Mouse (Mus musculus) embryonic facial prominence, embryonic 13.5 days (tissue): ENCODE data around the gene Ttll5. TPM values are rescaled to one million over a fixed set of nuclear protein-coding genes. Genes with fewer than 3 reads are reported as not detected.
A peak's percentile ranks its signal among the peaks of the same experiment; 100 is the strongest.

Experiments used
- ATAC-seq: fragments of 200-750 bp; cut with Nextera tagmentation; 2 replicates; pipeline ENCODE4 v1.8.0; 2017; ENCODE audit warnings: low read depth; ENCODE audit not compliant: insufficient number of reproducible peaks, insufficient read depth, low FRiP score, low TSS enrichment
- H3K27ac ChIP-seq: fragments of 300-500 bp; sonication (generic); 2 replicates; pipeline ENCODE4 v1.5.1; 2015; ENCODE audit warnings: moderate library complexity, mild to moderate bottlenecking, inconsistent platforms
- H3K27me3 ChIP-seq: fragments of 300-500 bp; sonication (generic); 2 replicates; pipeline ENCODE4 v1.6.1; 2015; ENCODE audit warnings: mild to moderate bottlenecking, inconsistent platforms
- H3K36me3 ChIP-seq: fragments of 300-500 bp; sonication (generic); 2 replicates; pipeline ENCODE4 v1.6.1; 2015; ENCODE audit warnings: mild to moderate bottlenecking, inconsistent platforms
- H3K4me1 ChIP-seq: fragments of 300-500 bp; sonication (generic); 2 replicates; pipeline ENCODE4 v1.6.1; 2015; ENCODE audit warnings: inconsistent platforms
- H3K4me2 ChIP-seq: fragments of 300-500 bp; sonication (generic); 2 replicates; pipeline ENCODE4 v1.6.1; 2015; ENCODE audit warnings: moderate library complexity, mild to moderate bottlenecking, inconsistent platforms
- H3K4me3 ChIP-seq: fragments of 300-500 bp; sonication (generic); 2 replicates; pipeline ENCODE4 v1.5.1; 2015; ENCODE audit warnings: mild to moderate bottlenecking, inconsistent platforms
- H3K9ac ChIP-seq: fragments of 300-500 bp; sonication (generic); 2 replicates; pipeline ENCODE4 v1.6.1; 2015; ENCODE audit warnings: mild to moderate bottlenecking, inconsistent platforms
- H3K9me3 ChIP-seq: fragments of 300-500 bp; sonication (generic); 2 replicates; pipeline ENCODE4 v1.6.1; 2016; ENCODE audit warnings: inconsistent platforms
- WGBS: fragments of 180-500 bp; shearing (Covaris S2); methylation state at CpG from one replicate; pipeline ENCODE4 v1.1.7; 2015; ENCODE audit warnings: mixed read lengths; 5-methylcytosine and 5-hydroxymethylcytosine counted together
- polyA plus RNA-seq: library from polyadenylated mRNA; unstranded; fragments of >200 nt; fragmentation: Nextera tagmentation; extraction: Ambion mirVana; gene quantifications from 2 replicates; pipeline ENCODE4 v1.2.1, GENCODE M21; 2015

The Ttll5 gene
- polyA plus RNA-seq, 1 experiment from 2014 or later, result 17.3 TPM

DNA sequence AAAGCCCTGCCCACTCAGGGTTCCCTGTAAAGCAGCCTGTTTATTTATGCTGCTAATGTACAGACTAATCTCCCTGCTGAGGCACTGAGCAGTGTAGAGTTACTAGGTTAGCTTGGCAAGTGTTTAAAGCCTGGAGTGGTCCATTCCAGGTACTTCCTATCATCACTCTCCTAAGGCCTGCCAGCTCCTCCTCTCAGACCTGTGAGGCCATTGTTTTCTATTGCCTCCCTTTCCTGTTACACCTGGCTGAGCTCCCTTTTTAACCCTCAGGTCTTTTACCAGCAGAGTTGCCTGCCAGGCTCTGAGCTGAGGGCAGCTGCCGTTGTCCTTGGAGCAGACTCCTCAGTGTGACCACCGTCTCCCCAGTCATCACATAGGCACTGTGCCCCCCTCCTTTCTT, 146.3 kb downstream of the Ttll5 start:
- Histone ChIP-seq H3K4me1 (peaks cover 39% of the 10 kb centered on the region), H3K4me2 (no peak overlapping the region), H3K9ac (no peak overlapping the region), H3K27me3 (no peaks in the 10 kb centered on the region), H3K36me3 (no peaks in the 10 kb centered on the region), H3K9me3 (no peaks in the 10 kb centered on the region), H3K27ac (no peak overlapping the region), H3K4me3 (no peak overlapping the region)
- 63% methylated on average over 2 of the region's 2 CpGs for WGBS
- ATAC-seq, result no peak

DNA sequence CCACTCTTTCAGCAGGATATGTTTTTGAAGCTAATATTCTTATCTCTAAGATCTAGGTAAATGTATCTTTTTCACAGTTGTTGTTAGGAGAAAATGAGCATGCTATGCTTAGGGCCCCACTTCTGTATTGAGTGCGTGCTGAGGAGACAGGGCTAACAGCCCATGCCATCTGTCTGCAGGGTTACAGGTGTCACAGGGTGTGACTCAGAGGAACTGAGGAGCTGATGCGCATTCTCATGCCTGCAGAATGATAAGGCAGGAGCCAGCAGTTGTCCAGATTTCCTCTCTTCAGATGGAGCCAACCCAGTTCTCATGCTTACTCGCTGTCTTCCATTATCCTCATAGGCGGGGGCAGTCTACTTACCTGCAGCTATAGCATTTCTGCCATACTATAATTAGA, 147.2 kb downstream of the Ttll5 start:
- no peak overlapping the region for H3K4me2 ChIP-seq
- no peak overlapping the region for H3K27ac ChIP-seq
- H3K27me3 ChIP-seq, result no peaks in the 10 kb centered on the region
- no peak for ATAC-seq
- no peak overlapping the region for H3K4me3 ChIP-seq
- 75% methylated on average over 4 of the region's 4 CpGs for whole genome bisulfite sequencing
- H3K9me3 ChIP-seq, result no peaks in the 10 kb centered on the region
- peaks cover 39% of the 10 kb centered on the region for H3K4me1 ChIP-seq
- H3K36me3 ChIP-seq, result no peaks in the 10 kb centered on the region
- H3K9ac ChIP-seq, result no peak overlapping the region

DNA sequence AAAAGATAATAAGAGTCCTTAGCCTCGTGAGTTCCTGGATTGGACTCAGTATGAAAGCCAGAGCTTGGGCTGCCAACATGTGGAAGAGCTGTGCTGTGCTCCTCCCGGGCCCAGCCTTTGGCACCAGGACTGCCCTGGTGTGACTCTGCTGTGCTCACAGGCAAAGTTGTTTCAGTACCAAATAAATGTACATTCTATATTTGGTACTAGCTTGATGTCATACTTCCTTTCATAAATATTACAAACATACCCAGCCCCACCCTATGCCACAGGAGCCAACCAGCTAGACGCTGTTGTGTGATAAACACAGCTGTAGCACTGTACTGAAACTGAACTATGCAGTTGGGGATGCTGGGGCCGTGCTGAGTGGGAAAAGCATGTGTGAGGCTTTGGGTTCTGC, 149.1 kb downstream of the Ttll5 start:
- Histone ChIP-seq H3K4me1 (peaks cover 50% of the 10 kb centered on the region), H3K4me3 (no peak overlapping the region), H3K4me2 (no peak overlapping the region), H3K9ac (no peak overlapping the region), H3K27ac (peak overlapping the region; percentile 62), H3K27me3 (no peaks in the 10 kb centered on the region), H3K36me3 (no peaks in the 10 kb centered on the region), H3K9me3 (no peaks in the 10 kb centered on the region)
- WGBS, result 40% methylated on average over 4 of the region's 4 CpGs
- peak; percentile 41; the same call in 1 of the 2 replicates for ATAC-seq

DNA sequence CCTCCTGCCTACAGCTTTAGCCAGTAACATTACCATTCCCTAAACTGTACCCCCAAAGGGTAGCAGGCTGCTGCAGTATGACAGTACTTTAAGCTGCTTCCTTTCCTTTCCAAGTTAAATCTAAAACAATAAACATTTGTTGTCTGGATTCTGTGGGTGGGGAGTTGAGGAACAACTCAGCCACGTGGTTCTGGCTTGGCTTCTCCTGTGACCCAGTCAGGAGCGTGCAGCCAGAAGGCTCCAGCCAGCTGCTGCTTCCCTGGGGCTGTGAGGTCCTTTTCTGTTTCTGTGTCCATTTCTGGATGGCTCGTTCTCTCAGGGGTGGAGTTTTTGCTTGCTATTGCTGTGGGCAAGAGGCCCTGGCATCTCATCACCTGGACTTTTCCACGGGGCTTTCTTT, 149.6 kb downstream of the Ttll5 start:
- H3K4me3 ChIP-seq, result no peak overlapping the region
- WGBS, result 36% methylated on average over 4 of the region's 4 CpGs
- H3K4me2 ChIP-seq, result no peak overlapping the region
- H3K4me1 ChIP-seq, result peaks cover 53% of the 10 kb centered on the region
- H3K27me3 ChIP-seq, result no peaks in the 10 kb centered on the region
- H3K9ac ChIP-seq, result no peak overlapping the region
- H3K36me3 ChIP-seq, result no peaks in the 10 kb centered on the region
- no peaks in the 10 kb centered on the region for H3K9me3 ChIP-seq
- peak overlapping the region; percentile 62 for H3K27ac ChIP-seq
- no peak for ATAC-seq

DNA sequence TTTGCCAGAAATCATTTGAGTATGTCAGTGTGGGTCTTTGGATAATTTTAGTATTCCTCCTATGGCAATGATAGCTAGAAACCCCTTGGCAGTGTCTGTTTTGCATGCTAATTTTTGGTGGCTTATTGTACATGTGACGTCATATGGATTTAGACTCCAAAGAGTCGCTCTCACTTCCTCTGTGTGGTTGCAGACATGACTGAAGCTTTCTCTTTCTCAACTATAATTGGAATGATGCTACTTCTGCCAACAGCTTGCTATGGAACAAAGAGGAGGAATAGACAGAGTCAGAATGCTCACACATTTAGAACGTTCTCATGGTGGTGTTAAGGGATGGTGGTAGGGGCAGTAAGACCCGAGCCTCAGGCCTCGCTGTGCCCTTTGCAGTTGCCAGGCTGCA, 155.5 kb downstream of the Ttll5 start:
- Histone ChIP-seq H3K27ac (no peak overlapping the region), H3K36me3 (no peaks in the 10 kb centered on the region), H3K4me3 (no peak overlapping the region), H3K4me1 (peaks cover 13% of the 10 kb centered on the region), H3K9ac (no peak overlapping the region), H3K9me3 (no peaks in the 10 kb centered on the region), H3K4me2 (no peak overlapping the region), H3K27me3 (no peaks in the 10 kb centered on the region)
- ATAC-seq, result no peak
- WGBS, result 83% methylated on average over 5 of the region's 5 CpGs

DNA sequence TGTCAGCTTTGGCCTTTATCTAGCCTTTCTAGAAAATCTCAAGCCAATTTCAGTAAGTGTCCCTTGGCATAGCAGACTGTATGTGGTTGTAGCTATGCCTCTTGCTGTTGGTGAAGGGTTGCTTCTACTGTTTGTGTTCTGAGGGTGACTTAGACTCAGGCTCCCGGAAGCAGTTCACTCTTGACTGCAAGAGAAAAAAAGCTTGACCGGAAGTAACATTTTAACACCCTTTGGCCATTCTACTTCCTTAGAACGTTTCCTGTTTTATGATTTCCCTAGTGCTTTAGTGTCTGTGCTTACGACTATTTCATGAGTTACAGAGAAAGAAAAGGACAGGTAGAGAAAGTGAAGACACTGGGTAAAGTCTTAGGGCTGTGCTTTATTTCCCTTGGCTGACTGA, 161.1 kb downstream of the Ttll5 start:
- Histone ChIP-seq H3K9me3 (no peaks in the 10 kb centered on the region), H3K36me3 (no peaks in the 10 kb centered on the region), H3K4me3 (no peak overlapping the region), H3K27me3 (no peaks in the 10 kb centered on the region), H3K27ac (no peak overlapping the region), H3K4me2 (no peak overlapping the region), H3K4me1 (peaks cover 17% of the 10 kb centered on the region), H3K9ac (no peak overlapping the region)
- 72% methylated on average over 4 of the region's 4 CpGs for WGBS
- no peak for ATAC-seq

DNA sequence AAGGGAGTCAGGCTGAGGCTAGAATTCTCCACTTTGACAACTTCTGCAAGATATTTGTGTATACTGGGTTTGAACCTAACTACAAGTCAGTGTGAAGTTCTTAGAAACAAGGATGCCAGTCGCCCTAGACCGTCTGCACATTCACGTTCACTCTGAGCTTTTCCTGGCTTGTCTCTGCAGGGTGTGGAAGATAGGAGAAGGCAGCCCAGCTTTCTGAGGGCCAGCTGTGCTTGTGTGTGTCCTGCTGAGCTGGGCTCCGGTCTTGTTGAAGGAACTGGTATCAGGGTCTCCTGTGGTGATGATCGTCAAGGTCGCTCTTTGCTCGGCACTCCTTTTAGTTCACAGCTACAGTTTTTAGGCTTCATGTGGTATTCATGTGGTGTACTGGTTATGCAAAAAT, 161.6 kb downstream of the Ttll5 start:
- Histone ChIP-seq H3K9me3 (no peaks in the 10 kb centered on the region), H3K36me3 (no peaks in the 10 kb centered on the region), H3K4me1 (peaks cover 17% of the 10 kb centered on the region), H3K9ac (no peak overlapping the region), H3K4me3 (no peak overlapping the region), H3K27ac (no peak overlapping the region), H3K4me2 (no peak overlapping the region), H3K27me3 (no peaks in the 10 kb centered on the region)
- no peak for ATAC-seq
- WGBS, result 76% methylated on average over 7 of the region's 7 CpGs

DNA sequence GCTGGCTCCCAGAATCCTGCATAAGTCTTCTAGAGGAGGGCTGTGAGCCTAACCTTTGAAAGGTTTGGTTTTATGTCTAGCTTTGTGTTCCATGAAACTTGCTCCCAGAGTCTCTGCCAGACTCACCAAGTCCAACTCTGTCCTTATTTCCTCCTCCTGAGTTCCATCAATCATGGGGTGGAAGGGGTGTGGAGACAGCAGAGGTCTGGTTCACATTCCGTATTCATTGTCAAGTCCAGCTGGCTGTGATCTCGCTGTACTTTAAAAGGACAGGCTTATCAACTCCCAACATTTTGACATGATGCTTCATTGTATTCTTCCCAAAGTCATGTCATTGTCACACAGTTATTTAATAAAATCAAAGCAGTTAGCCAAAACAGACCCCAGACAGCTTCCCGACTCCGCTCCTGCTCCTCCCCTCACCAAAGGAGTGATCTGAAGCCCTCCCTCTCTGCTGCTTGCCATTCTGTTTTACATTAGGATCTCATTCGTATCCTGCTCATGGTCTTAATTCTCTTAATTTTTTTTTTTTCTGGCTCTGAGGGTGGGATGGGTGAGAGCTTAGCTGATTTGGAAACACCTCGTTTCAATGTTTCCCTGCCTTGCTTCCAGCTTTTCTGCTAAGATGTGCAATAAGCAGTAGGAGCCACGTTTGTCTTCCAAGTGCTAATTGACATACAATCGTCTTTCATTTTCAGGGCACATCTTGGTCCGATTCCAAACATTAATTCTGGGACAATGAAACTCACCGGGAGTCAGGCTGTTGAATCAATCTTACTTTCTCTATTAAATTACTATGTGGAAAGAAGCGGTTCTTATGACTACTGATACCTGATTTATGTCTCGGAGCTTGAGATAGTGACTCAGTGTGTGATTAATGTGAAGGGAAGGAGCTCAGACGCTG, 162.3 kb downstream of the Ttll5 start:
- peaks cover 17% of the 10 kb centered on the region for H3K4me1 ChIP-seq
- 46% methylated on average over 13 of the region's 13 CpGs for WGBS
- H3K36me3 ChIP-seq, result no peaks in the 10 kb centered on the region
- H3K4me3 ChIP-seq, result no peak overlapping the region
- no peaks in the 10 kb centered on the region for H3K9me3 ChIP-seq
- H3K9ac ChIP-seq, result no peak overlapping the region
- no peaks in the 10 kb centered on the region for H3K27me3 ChIP-seq
- no peak overlapping the region for H3K27ac ChIP-seq
- ATAC-seq, result no peak
- no peak overlapping the region for H3K4me2 ChIP-seq

DNA sequence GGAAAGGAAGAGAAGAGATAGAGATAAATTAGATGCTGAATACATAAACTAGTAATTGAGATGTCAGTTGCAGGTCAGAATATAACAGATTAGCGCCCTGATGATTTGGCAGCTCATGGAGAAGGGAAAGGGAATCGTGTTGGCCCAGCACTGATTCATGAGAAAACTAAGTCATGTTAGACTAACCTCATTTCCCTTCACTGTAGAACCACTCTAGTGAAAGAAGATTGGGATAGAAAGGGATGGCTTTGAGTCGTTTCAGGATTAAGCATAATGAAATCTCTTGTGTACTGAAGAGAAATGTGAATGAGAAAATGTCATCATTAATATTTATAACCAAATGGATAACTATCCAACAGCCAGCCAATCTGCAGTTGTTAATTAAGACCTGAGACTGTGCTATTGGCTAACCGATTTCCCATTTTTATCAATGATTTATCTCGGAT, 163.0 kb downstream of the Ttll5 start:
- no peak overlapping the region for H3K4me2 ChIP-seq
- H3K27ac ChIP-seq, result no peak overlapping the region
- peaks cover 17% of the 10 kb centered on the region for H3K4me1 ChIP-seq
- no peaks in the 10 kb centered on the region for H3K36me3 ChIP-seq
- 86% methylated on average over 5 of the region's 5 CpGs for WGBS
- no peaks in the 10 kb centered on the region for H3K9me3 ChIP-seq
- no peaks in the 10 kb centered on the region for H3K27me3 ChIP-seq
- no peak for ATAC-seq
- no peak overlapping the region for H3K9ac ChIP-seq
- no peak overlapping the region for H3K4me3 ChIP-seq

DNA sequence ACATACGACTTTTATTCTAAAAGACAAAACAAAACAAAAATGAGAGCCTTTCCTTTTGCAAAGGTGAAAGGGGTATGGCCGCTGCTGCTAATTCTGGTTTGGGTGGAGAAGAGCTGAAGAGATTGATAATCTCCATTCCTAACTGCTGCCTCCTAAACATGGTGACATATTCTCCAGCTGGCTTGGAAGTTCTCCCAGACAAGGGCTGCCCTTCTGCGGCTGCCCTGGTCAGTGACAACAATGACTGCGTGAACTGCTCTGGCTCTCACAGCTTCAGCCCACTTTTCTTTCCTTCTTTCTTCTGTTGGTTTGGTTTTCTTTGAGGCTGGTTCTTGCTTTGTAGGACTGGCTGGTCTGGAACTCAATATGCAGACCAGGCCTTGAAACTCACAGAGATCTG, 163.7 kb downstream of the Ttll5 start:
- no peak overlapping the region for H3K4me3 ChIP-seq
- H3K27me3 ChIP-seq, result no peaks in the 10 kb centered on the region
- no peaks in the 10 kb centered on the region for H3K9me3 ChIP-seq
- H3K9ac ChIP-seq, result no peak overlapping the region
- WGBS, result 94% methylated on average over 4 of the region's 4 CpGs
- peaks cover 21% of the 10 kb centered on the region for H3K4me1 ChIP-seq
- H3K36me3 ChIP-seq, result no peaks in the 10 kb centered on the region
- no peak for ATAC-seq
- H3K27ac ChIP-seq, result no peak overlapping the region
- H3K4me2 ChIP-seq, result no peak overlapping the region

DNA sequence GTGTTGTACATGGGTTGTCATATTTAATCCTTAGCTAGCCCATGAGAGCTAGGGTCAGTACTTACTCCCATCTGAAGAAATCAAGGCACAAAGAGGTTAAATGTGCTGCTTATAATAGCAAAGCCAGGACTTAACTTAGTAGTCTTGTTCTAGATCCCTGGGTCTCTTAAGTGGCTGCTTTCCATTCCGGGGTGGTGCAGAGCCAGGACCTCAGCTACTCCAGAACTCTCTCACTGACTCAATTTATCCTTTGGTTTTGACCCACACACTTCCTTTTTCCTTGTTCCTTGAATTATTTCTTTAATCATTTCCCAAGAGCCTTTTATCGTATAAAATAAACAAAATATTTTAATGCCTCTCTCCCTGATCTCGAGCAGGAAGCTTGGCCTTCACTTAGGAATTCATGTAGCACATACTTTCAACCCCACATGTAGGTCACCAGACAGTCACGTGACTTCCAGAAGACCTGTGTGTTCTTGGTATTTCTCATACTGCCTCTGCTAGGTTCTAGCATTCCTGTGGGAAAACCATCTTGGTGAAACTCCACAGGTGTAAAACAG, 164.4 kb downstream of the Ttll5 start:
- WGBS, result 89% methylated on average over 4 of the region's 4 CpGs
- H3K36me3 ChIP-seq, result no peaks in the 10 kb centered on the region
- ATAC-seq, result no peak

More for the DNA sequence above, 164.4 kb downstream of the Ttll5 start:
- H3K9ac ChIP-seq, result no peak overlapping the region
- peaks cover 24% of the 10 kb centered on the region for H3K4me1 ChIP-seq
- no peak overlapping the region for H3K4me2 ChIP-seq
- no peak overlapping the region for H3K27ac ChIP-seq
- no peaks in the 10 kb centered on the region for H3K9me3 ChIP-seq
- no peaks in the 10 kb centered on the region for H3K27me3 ChIP-seq
- H3K4me3 ChIP-seq, result no peak overlapping the region
